Mouse (Mus musculus) kidney, adult 2 months (tissue): ENCODE data around the gene Oxct2a. TPM values are rescaled to one million over a fixed set of nuclear protein-coding genes. Genes with fewer than 3 reads are reported as not detected.
"Not testable (repeated sequence)": the region's sequence is repeated elsewhere in the genome, so short reads cannot be mapped to it uniquely, and the experiment has no call there.

Experiments used
- DNase-seq: peaks from one replicate; pipeline ENCODE4 v3.0.0; 2021
- H3K27ac ChIP-seq: fragments of 200-500 bp; 2 replicates; pipeline ENCODE4 v1.5.1; 2012; ENCODE audit warnings: low read depth, low read length, control low read depth, inconsistent platforms; ENCODE audit not compliant: insufficient read depth
- H3K27me3 ChIP-seq: fragments of 200-500 bp; replicated peaks from 2 replicates; pipeline ENCODE4 v1.6.1; 2012; ENCODE audit warnings: mild to moderate bottlenecking, moderate library complexity, low read length, inconsistent platforms; ENCODE audit not compliant: control insufficient read depth, insufficient read depth
- H3K36me3 ChIP-seq: fragments of 200-500 bp; 2 replicates; pipeline ENCODE4 v1.6.1; 2012; ENCODE audit warnings: mild to moderate bottlenecking, moderate library complexity, low read length, inconsistent platforms; ENCODE audit not compliant: control insufficient read depth, insufficient read depth
- H3K4me1 ChIP-seq: fragments of 200-500 bp; 2 replicates; pipeline ENCODE4 v1.6.1; 2011; ENCODE audit warnings: low read length; ENCODE audit not compliant: control insufficient read depth, insufficient read depth
- H3K4me3 ChIP-seq: fragments of 200-500 bp; 2 replicates; pipeline ENCODE4 v1.5.1; 2011; ENCODE audit warnings: mild to moderate bottlenecking, low read depth, low read length, control low read depth; ENCODE audit not compliant: insufficient read depth
- CTCF ChIP-seq: fragments of 200-500 bp; conservative IDR thresholded peaks from 2 replicates; pipeline ENCODE4 v1.5.1; 2011; ENCODE audit warnings: low read depth, mild to moderate bottlenecking, control low read depth, low read length, moderate library complexity, mixed read lengths; ENCODE audit not compliant: insufficient read depth, insufficient read length
- POLR2A ChIP-seq: fragments of 200-500 bp; IDR thresholded peaks from one replicate; pipeline ENCODE4 v1.6.1; 2011; ENCODE audit warnings: low read depth, low read length, control low read depth
- WGBS: fragments of 180-500 bp; shearing (Covaris S2); methylation state at CpG from one replicate; pipeline ENCODE4 v1.1.7; 2018; 5-methylcytosine and 5-hydroxymethylcytosine counted together
- polyA plus RNA-seq: library from polyadenylated mRNA; depleted of rRNA; stranded (reverse); fragments of >200 nt; gene quantifications from 2 replicates; pipeline ENCODE4 v1.2.3, GENCODE M21; 2012

Gene Oxct2a
- polyA plus RNA-seq, 1 experiment: 0.11 TPM

DNA sequence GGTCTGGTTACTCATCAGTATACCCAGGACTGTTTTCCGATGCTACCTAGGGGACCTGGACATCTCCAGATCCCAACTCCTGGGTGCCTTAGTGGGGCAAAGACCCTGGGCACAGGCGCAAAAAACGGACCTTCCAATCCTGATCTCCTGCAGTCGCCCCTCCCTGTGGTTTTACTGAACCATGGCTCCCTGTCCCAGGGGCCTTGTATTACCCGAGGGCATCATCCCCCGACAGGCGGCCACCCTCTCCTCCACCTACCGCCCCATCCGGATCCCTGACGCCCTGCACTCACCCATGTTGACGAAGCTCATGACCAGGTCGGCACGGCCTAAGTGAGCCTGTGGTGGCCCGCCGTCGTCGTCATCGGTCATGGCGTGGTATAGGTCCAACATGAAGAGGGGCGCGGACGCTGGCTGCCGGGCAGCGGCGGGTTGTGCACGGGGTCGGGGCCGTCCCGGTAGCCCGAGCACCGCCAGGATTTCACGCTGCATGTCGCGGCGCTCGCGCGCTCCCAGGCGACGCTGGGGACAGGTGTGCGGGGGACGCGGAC is 18.7 kb upstream of the Oxct2a start:
- H3K36me3 ChIP-seq: no peaks in the 10 kb centered on the region
- H3K27ac ChIP-seq: no peak overlapping the region
- 3% methylated on average over 43 of the region's 43 CpGs for WGBS
- H3K27me3 ChIP-seq: no peaks in the 10 kb centered on the region
- no peak for DNase-seq
- peak overlapping the region; percentile 54 for H3K4me3 ChIP-seq
- H3K4me1 ChIP-seq: no peaks in the 10 kb centered on the region
- TF ChIP-seq CTCF: no peak
- TF ChIP-seq POLR2A: no peak

DNA sequence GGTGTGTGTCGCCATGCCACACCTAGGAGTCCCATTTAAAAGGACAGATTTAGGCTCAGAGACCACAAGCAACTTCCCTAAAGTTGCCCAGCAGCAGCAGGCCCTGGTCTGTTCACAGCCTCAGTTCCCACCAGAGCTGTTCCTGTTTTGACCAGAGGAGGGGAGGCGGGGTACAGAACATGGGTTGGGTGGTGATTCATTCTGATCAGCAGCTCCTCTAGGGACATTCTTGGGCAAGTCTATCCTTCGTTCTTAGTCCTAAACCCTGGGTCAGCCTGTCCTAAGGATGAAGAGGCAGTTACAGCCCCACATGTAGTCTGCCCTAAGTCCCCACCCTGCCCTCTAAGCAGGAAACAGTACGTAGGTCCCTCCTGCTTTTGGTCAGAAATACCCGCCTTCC is 16.8 kb upstream of the Oxct2a start:
- Histone ChIP-seq H3K4me3 (no peak overlapping the region), H3K27ac (no peak overlapping the region), H3K27me3 (no peaks in the 10 kb centered on the region), H3K36me3 (no peaks in the 10 kb centered on the region), H3K4me1 (no peaks in the 10 kb centered on the region)
- DNase-seq: no peak
- 86% methylated on average over 5 of the region's 5 CpGs for WGBS
- TF ChIP-seq CTCF: no peak
- TF ChIP-seq POLR2A: no peak

DNA sequence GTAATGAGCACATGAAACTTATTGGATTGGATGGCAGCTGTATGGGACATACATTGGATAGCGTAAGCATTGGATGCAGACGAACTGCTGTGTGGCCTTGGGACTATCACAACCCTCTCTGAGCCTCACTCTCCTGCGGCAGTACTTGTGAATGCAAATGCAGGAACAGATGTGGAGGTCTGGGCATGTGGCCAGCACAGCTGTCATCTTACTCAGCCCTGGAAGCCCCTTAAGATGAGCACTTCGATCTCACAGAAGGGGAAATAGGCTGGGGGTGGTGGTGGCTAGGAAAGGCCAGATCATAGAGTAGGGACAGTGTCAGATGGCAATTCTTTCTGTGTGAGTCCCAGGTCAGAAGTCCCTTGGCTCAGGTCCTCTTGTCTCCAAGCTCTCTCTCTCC is 14.3 kb upstream of the Oxct2a start:
- Histone ChIP-seq H3K36me3 (no peaks in the 10 kb centered on the region), H3K27ac (no peak overlapping the region), H3K4me3 (no peak overlapping the region), H3K4me1 (no peaks in the 10 kb centered on the region), H3K27me3 (no peaks in the 10 kb centered on the region; the same call in 1 of the 2 replicates)
- no peak for DNase-seq
- TF ChIP-seq POLR2A: no peak
- TF ChIP-seq CTCF: no peak
- 76% methylated on average over 4 of the region's 4 CpGs for WGBS

DNA sequence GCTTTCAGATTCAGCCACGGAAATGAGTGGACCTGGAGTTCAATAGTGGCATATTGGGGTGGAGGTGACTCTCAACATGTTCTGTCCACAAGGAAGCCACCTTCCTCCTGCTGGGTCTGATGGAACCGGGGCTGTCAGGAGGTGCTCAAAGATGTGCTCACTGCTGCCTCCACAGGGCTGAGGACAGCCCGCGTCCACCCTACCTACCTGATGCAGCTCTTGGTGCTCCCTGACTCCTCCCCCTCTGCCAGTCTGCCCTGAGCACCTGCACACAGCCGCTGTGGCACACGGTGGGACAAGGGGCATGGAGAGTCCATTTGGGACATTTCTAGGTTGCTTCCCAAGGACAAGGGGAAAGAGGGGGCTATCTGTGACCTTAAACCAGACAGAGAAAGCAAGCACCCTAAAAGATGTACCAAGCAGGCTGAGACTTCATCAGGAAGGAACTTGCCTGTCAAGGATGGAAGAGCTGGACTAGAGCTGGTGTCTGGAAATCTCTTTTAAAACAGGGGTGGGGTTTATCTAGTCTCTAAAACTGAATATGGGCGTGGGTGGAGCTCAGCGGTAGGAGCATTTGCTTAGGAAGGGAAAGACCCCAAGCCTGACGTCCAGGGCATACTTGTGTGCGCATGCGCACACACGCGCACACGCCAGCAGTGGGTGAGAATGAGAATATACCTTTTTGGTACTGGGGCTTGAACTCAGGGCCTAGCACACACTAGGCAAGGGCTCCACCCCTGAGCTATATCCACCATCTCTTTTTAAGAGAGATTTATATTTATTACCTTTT is 12.6 kb upstream of the Oxct2a start:
- TF ChIP-seq CTCF (no peak), POLR2A (no peak)
- WGBS: 71% methylated on average over 14 of the region's 14 CpGs

DNA sequence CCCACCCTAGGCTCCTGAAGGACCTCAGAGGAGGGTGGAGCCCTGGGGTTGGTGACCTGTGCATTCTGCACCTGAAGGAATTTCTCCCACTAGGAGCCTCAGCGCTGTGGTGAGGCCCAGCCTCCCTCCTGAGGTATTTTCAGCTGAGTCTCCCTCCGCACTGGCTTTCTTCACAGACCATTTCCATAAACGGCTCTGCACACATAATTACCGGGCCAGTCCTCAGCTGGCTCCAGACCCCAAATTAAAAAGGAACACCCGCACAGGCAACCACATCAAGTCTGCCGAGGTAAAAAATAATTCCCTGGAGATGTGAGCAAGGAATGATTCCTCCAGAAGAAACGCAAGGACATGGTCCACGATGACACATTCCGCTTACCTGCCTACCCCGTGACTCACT is 11.8 kb upstream of the Oxct2a start:
- not testable (repeated sequence) for H3K4me3 ChIP-seq, DNase-seq, H3K27me3 ChIP-seq, H3K4me1 ChIP-seq, H3K27ac ChIP-seq, H3K36me3 ChIP-seq
- WGBS: 77% methylated on average over 10 of the region's 10 CpGs

More for the DNA sequence above, 12.6 kb upstream of the Oxct2a start:
- no peaks in the 10 kb centered on the region; the same call in 1 of the 2 replicates for H3K27me3 ChIP-seq
- H3K36me3 ChIP-seq: no peaks in the 10 kb centered on the region
- peak; percentile 8 for DNase-seq
- no peak overlapping the region for H3K4me3 ChIP-seq
- H3K27ac ChIP-seq: no peak overlapping the region
- no peaks in the 10 kb centered on the region for H3K4me1 ChIP-seq

DNA sequence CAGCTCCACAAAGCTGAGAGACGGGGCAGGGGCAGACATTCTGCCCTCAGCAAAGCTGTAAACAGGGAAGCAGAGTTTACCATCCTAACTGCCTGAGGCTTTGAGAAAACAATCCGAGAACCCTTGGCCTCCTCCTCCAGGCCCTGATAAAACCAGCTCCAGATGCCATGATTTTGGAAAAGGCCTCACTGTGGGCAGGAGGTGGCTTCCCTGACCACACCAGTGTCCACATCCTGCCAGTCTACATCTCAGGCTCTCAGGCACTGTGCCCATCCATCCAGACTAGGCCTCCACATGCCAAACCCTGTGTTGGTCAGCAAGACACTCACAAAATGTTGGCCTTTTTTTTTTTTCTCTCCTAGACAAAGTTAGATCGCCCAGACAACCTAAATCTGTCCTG is 10.7 kb upstream of the Oxct2a start:
- no peak for DNase-seq
- Histone ChIP-seq H3K4me1 (no peaks in the 10 kb centered on the region), H3K4me3 (no peak overlapping the region), H3K27me3 (no peaks in the 10 kb centered on the region; the same call in 1 of the 2 replicates), H3K27ac (no peak overlapping the region), H3K36me3 (no peaks in the 10 kb centered on the region)
- TF ChIP-seq POLR2A: no peak
- TF ChIP-seq CTCF: no peak
- 61% methylated on average over 3 of the region's 3 CpGs for WGBS

DNA sequence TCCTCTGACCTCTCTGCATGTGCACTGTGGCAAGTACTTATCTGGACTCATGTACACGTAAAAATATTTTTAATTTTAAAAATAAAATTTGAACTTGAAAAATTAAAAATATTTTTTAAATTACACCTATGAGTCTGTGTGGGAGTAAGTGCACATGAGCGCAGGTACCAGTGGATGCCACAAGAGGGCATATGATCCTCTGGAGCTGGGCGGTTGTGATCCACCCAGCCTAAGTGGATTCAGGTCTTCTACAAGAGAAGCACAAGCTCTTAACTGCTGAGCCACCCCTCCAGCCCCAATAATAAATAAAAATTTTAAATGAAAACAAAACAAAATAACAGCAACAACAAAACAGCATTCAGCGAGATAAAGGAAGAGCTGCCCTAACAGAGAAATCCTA is 9.7 kb upstream of the Oxct2a start:
- no peak overlapping the region for H3K4me3 ChIP-seq
- no peak for DNase-seq
- H3K27ac ChIP-seq: no peak overlapping the region
- H3K4me1 ChIP-seq: no peaks in the 10 kb centered on the region
- no peaks in the 10 kb centered on the region; the same call in 1 of the 2 replicates for H3K27me3 ChIP-seq
- TF ChIP-seq POLR2A (no peak), CTCF (no peak)
- 97% methylated on average over 4 of the region's 4 CpGs for WGBS
- no peaks in the 10 kb centered on the region for H3K36me3 ChIP-seq

DNA sequence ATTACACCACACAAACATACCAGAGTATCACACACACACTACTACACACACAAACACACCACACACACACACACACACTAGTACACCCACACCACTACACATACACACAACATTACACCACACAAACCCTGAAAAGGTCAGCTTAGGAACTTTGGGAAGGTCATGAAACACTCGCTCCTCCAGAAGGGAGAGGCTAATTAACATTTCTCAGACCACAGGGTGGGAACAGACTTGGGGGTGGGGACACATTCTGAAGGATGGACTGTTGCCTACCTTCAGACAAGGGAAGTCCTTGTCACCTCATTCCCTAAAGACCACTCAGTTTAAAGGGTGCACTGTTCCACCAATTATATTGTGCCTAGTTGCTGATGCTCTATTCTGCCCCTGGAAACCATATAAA is 8.5 kb upstream of the Oxct2a start:
- not testable (repeated sequence) for H3K27me3 ChIP-seq, H3K4me1 ChIP-seq, DNase-seq, H3K4me3 ChIP-seq, H3K27ac ChIP-seq, H3K36me3 ChIP-seq
- WGBS: 94% methylated on average over 1 of the region's 1 CpGs
